Mouse (Mus musculus) heart, postnatal 14 days (tissue): ENCODE measurements around the gene Vmn1r80. TPM values are rescaled to one million over a fixed set of nuclear protein-coding genes. Genes with fewer than 3 reads are reported as not detected.
"Not testable (repeated sequence)": the region's sequence is repeated elsewhere in the genome, so short reads cannot be mapped to it uniquely, and the experiment has no call there.

Experiments used
- DNase-seq, 2 experiments: peaks; one replicate each; pipeline ENCODE4 v3.0.0; 2021 to 2022
- intact Hi-C: fragments of 180-260 bp; cut with DNase I; formaldehyde crosslinking; loops from one replicate; pipeline ENCODE4 v1.15.1; 2025
- long read RNA-seq, 2 experiments: library from polyadenylated mRNA; stranded (forward); transcript quantifications; one replicate each; pipeline ENCODE4 v2.0.0; 2021
- total RNA-seq, 2 experiments: library from RNA; stranded (reverse); gene quantifications; 2 replicates each; pipeline ENCODE4 v1.2.3; 2021

The Vmn1r80 gene
- not detected for total RNA-seq
- long read RNA-seq, experiment 1: 0 reads
- long read RNA-seq, experiment 2: 0 reads

GRCm38 (mm10) chr7:12188986-12189385 is at the start of gene Vmn1r80:
Vmn1r80 (plus strand) TSS chr7:12189286.
- intact Hi-C loops: no loop called here
- no peak for DNase-seq

DNA sequence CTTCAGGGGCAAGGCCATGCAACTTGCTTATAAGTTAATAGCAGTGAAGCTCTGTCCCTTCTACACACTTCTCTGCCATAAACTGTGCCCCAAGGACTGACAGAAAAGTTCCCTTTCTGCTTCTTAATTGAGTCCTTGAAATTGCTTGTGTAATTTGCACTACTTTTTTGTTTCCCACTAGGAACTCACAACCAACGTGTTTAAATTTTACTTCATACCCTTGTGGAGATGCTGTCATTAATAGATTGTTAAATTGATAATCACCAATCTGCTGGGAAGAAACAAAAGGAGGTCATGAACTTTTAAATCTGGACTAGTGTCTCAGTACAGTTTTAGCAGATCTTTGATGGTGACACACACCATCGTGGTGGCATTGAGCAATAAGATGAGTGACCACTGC is 39.1 kb upstream of the Vmn1r80 start, which contains the start of gene Vmn1r78:
Vmn1r78 (plus strand) TSS at position 301 of the 400 bp plus-strand sequence.
- DNase-seq: no peak
- intact Hi-C loops: no loop called here

DNA sequence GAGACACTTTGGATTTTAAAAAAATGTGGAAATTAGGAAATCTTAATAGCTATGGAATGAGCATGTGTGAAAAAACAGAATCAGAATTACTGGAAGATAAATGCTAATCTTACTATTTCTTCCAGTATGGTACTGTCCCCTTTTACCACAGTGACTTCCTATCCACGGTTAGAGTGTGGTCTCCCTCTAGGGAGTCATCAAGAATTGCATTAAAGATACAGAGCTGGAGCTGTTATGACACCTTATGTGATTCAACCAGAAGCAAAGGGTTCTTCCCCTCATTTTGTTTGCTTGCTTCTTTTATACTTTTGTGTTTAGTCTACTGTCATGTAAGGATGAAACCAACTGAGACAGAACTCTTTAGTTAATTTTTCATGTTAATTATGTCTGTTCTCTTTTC is 32.6 kb upstream of the Vmn1r80 start:
- DNase-seq, intact Hi-C loops: not testable (repeated sequence)

- intact Hi-C loops: not testable (repeated sequence)
Measured at GRCm38 (mm10) chr7:12170979-12171378, 18.1 kb upstream of the Vmn1r80 start, which contains the start of gene Vmn1r79. Vmn1r79 (plus strand) TSS chr7:12171279.

GRCm38 (mm10) chr7:12172926-12173325 is 16.2 kb upstream of the Vmn1r80 start:
- DNase-seq: not testable (repeated sequence)

More at GRCm38 (mm10) chr7:12170979-12171378, 18.1 kb upstream of the Vmn1r80 start, which contains the start of gene Vmn1r79:
- DNase-seq: not testable (repeated sequence)

DNA sequence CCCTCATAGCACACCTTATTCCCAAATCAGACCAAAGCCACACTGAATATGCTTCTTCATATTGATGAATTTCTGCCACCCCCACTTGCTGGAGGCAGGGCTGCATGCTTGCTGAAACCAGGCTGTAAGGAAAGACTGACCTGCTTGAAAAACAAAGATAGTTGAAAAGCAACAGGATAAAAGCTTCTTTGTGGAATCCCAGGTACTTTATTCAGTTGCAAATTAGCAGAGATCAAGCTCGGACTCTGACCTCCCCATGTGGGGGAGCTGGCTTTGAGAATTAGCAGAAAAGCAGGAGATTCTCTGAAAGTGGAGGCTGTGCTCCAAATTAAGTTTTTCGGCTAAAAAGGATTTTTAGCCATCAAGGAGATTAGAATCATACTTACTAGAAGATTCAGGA is 15.1 kb downstream of the Vmn1r80 start:
- intact Hi-C loops: no loop called here
- no peak for DNase-seq

More at GRCm38 (mm10) chr7:12172926-12173325, 16.2 kb upstream of the Vmn1r80 start:
- intact Hi-C loops: not testable (repeated sequence)

Other genes starting within 250 kb of the Vmn1r80 start
- not detected for gene Vmn1r77, start 152.5 kb upstream of the Vmn1r80 start, total RNA-seq
- gene Vmn1r78, start 39.0 kb upstream of the Vmn1r80 start, total RNA-seq: not detected
- not detected for gene Vmn1r79, start 18.0 kb upstream of the Vmn1r80 start, total RNA-seq
- not detected for gene Vmn1r81, start 79.0 kb downstream of the Vmn1r80 start, total RNA-seq
- not detected for gene Vmn1r82, start 111.1 kb downstream of the Vmn1r80 start, total RNA-seq
- not detected for gene Vmn1r83, start 140.2 kb downstream of the Vmn1r80 start, total RNA-seq
- not detected for gene Vmn1r84, start 180.0 kb downstream of the Vmn1r80 start, total RNA-seq
- gene Zfp551, start 233.5 kb downstream of the Vmn1r80 start, total RNA-seq: 1 to 10 TPM; 2.0 to 2.2 TPM